Mouse (Mus musculus): ENCODE measurements around the gene Gm36864.

DNA sequence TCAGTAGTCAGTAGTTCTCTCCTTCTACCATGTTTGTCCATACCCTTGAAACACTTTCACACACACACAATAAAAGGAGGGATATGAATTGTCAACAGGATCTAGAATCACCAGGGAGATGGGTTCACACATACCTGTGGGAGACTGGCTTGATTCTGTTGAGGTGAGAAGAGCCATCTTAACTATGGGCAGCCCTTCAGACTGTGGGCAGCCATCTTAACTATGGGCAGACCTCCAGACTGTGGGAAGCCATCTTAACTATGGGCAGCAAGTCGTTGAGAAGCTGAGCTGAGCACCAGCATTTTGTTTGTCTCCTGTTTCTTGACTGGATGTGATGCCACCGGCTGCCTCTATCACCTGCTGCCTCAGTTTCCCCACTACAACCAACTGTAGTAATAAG lies 35.3 kb downstream of the Gm36864 start:
- TF ChIP-seq MAX (IDR thresholded peaks at IDR 0.05), result no peak
- no peak for TF ChIP-seq CTCF (IDR thresholded peaks at IDR 0.05; ENCODE audit: control insufficient read depth, insufficient read depth, insufficient read length)
- no peak for TF ChIP-seq CEBPB (IDR thresholded peaks at IDR 0.05; ENCODE audit: low read depth)
- no peak for TF ChIP-seq USF1 (IDR thresholded peaks at IDR 0.05; ENCODE audit: low read depth)
- TF ChIP-seq MYOG (IDR thresholded peaks at IDR 0.05; ENCODE audit: control insufficient read depth, extremely low read depth, insufficient read length), result no peak
